Mouse (Mus musculus): Measurements from ENCODE around the gene Tpst2. TPM values are rescaled to one million over a fixed set of nuclear protein-coding genes. Genes with fewer than 3 reads are reported as not detected.

The Tpst2 gene
- polyA plus RNA-seq, 1 experiment from 2014 or later, result 57.7 TPM

DNA sequence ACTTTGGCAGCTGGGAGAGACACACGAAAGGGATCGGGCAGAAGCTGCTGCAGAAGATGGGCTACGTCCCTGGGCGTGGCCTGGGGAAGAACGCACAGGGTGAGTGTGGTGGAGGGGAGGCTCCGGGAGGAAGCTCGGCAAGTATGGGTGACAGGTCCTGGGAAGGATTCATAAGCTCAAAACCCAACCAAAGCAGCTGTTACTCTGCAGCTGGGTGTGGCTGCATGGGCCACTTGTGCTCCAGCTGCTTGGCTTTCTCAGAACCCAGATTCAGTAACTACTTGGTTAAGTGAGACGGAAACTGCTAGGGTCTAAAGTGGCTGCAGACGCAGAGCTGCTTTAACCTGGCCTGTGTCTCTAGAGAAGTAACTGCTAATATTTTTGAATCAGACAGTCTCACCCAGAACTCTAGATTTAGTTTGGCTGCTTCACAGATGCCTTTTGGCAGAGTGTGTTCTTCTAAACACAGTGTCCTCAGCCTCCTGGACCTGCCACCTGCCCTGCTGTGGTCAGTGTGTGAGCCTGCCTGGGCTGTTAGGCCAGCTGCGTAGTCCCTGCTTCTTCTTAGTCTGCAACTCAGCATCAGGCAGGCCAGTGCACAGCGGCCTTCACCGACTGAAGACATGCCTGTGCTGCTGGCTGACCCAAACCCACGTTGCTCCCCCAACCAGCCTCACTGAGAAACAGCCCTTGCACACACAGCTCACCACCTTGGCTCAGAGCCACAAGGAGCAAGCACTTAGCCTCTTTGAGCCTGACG lies 53.5 kb downstream of the Tpst2 start:
- Histone ChIP-seq H3K9ac (no peak overlapping the region), H3K4me3 (ENCODE audit: low read depth, low read length) (no peak overlapping the region), H3K27me3 (ENCODE audit: insufficient read depth, low read length) (no peaks in the 10 kb centered on the region), H3K4me1 (ENCODE audit: insufficient read depth) (peaks cover 7% of the 10 kb centered on the region; the same call in 1 of the 2 replicates), H3K27ac (ENCODE audit: low read depth) (no peak overlapping the region), H3K9me3 (ENCODE audit: low read depth, low read length) (no peaks in the 10 kb centered on the region), H3K4me2 (no peak overlapping the region), H3K36me3 (ENCODE audit: insufficient read depth) (peaks cover 73% of the 10 kb centered on the region)
- TF ChIP-seq CTCF (IDR thresholded peaks at IDR 0.05; ENCODE audit: low read depth), result no peak
- WGBS, result 90% methylated on average over 14 of the region's 14 CpGs
- DNase-seq (no peak), ATAC-seq (ENCODE audit: insufficient read depth) (no peak)

DNA sequence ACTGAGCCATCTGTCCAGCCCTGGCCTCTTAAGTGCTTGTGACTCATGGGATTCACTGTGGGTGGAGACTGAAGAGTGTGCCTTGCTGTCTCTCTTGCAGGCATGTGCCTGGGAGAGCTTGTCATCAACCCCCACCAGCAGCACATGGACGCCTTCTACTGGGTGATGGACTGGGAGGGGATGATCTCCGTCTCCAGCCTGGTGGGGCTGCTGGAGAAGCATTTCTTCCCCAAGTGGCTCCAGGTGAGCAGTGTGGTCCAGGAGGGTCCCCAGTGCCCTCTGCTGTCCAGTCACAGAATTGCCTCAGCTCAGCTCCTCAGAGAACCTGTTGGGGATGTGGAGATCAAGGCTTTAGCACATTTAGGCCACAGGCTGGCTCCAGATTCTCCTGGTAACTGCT lies 59.0 kb downstream of the Tpst2 start:
- H3K4me3 ChIP-seq (ENCODE audit: low read depth, low read length), result no peak overlapping the region
- peak; percentile 76 for TF ChIP-seq CTCF (IDR thresholded peaks at IDR 0.05; ENCODE audit: low read depth)
- H3K9me3 ChIP-seq (ENCODE audit: low read depth, low read length), result no peaks in the 10 kb centered on the region
- peaks cover 97% of the 10 kb centered on the region for H3K36me3 ChIP-seq (ENCODE audit: insufficient read depth)
- no peak overlapping the region for H3K27ac ChIP-seq (ENCODE audit: low read depth)
- no peaks in the 10 kb centered on the region for H3K4me1 ChIP-seq (ENCODE audit: insufficient read depth)
- whole genome bisulfite sequencing, result 19% methylated on average over 2 of the region's 2 CpGs
- no peak overlapping the region for H3K4me2 ChIP-seq
- no peak overlapping the region for H3K9ac ChIP-seq
- H3K27me3 ChIP-seq (ENCODE audit: insufficient read depth, low read length), result no peaks in the 10 kb centered on the region
- DNase-seq, result peak; percentile 67
- ATAC-seq (ENCODE audit: insufficient read depth), result 0 out of 2 replicates have a peak, but pooled peaks have one; percentile 23

DNA sequence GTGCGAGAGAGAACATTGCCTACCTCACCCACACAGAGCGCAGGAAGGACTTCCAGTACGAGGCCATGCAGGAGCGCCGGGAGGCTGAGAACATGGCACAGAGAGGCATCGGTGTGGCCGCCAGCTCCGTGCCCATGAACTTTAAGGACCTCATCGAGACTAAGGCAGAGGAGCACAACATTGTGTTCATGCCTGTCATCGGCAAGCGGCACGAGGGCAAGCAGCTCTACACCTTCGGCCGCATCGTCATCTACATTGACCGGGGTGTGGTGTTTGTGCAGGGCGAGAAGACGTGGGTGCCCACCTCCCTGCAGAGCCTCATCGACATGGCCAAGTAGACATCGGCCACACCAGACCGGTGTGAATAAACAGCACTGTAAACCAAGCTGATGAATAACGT lies 60.5 kb downstream of the Tpst2 start:
- no peak for ATAC-seq (ENCODE audit: insufficient read depth)
- no peaks in the 10 kb centered on the region for H3K27me3 ChIP-seq (ENCODE audit: insufficient read depth, low read length)
- H3K36me3 ChIP-seq (ENCODE audit: insufficient read depth), result peaks cover 87% of the 10 kb centered on the region
- H3K9ac ChIP-seq, result no peak overlapping the region
- no peaks in the 10 kb centered on the region for H3K9me3 ChIP-seq (ENCODE audit: low read depth, low read length)
- H3K27ac ChIP-seq (ENCODE audit: low read depth), result no peak overlapping the region
- H3K4me3 ChIP-seq (ENCODE audit: low read depth, low read length), result no peak overlapping the region
- 92% methylated on average over 22 of the region's 22 CpGs for WGBS
- H3K4me2 ChIP-seq, result no peak overlapping the region
- no peak for TF ChIP-seq CTCF (IDR thresholded peaks at IDR 0.05; ENCODE audit: low read depth)
- 0 out of 2 replicates have a peak, but pooled peaks cover 3% of the 10 kb centered on the region for H3K4me1 ChIP-seq (ENCODE audit: insufficient read depth)
- no peak for DNase-seq

DNA sequence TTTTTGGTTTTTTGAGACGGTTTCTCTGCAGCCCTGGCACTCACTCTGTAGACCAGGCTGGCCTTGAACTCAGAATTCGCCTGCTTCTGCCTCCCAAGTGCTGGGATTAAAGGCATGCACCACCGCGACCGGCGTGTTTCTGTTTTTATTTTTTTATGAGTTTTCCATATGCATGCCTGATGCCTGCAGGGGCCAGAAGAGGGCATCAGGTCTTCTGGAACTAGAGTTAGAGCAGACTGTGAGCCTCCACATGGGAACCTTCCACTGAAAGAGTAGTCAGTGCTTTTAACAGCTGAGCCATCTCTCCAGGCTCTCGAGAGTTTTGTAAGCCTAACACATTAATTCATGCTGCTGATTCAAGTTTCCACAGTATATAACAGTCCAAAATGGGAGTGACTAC lies 62.7 kb downstream of the Tpst2 start:
- Histone ChIP-seq H3K9me3 (ENCODE audit: low read depth, low read length) (no peaks in the 10 kb centered on the region), H3K4me3 (ENCODE audit: low read depth, low read length) (no peak overlapping the region), H3K4me1 (ENCODE audit: insufficient read depth) (0 out of 2 replicates have a peak, but pooled peaks cover 3% of the 10 kb centered on the region), H3K9ac (no peak overlapping the region), H3K36me3 (ENCODE audit: insufficient read depth) (peaks cover 64% of the 10 kb centered on the region), H3K4me2 (no peak overlapping the region), H3K27me3 (ENCODE audit: insufficient read depth, low read length) (no peaks in the 10 kb centered on the region), H3K27ac (ENCODE audit: low read depth) (no peak overlapping the region)
- DNase-seq (no peak), ATAC-seq (ENCODE audit: insufficient read depth) (no peak)
- TF ChIP-seq CTCF (IDR thresholded peaks at IDR 0.05; ENCODE audit: low read depth), result no peak
- WGBS, result 66% methylated on average over 7 of the region's 7 CpGs

DNA sequence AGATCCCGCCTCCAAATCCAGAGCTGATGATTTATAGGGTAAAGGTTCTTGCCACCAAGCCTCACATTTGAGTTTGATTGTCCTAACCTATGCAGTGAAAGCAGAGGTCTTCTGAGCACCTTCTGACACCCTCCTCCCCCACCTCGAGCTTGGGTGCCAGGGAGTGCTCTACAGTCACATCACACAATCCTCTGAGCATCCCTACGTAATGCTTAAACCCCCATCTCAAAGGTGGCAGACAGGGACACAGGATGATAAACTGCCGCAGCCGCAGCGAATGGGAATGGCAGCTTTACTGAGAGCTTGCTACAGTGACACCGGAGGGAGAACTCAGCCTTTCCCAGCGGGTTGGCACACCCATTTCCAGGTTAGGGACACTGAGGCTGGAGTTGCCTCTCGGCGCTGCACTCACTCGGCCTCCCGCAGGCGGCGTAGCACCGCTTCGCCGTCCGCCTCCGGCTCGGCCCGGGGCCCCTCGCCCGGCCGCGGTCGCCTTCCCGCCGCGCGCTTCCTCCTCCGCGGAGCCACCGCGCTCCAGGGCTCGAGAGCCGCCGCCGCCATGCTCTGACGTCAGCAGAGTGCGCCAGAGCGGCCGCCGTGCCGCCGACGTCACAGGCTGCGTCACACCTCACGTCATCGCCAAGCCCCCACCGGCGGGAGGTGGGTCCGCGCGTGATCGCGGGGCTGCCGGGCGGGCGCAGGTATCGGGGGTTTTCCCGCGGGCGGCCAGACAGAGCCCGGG lies 66.1 kb downstream of the Tpst2 start, which contains the start of the genes Srrd and Hps4:
TSS of gene Srrd (minus strand) at position 578 of the 742 bp plus-strand sequence.
TSS of gene Hps4 (plus strand) at position 621 of the 742 bp plus-strand sequence.
- Histone ChIP-seq H3K4me1 (ENCODE audit: insufficient read depth) (0 out of 2 replicates have a peak, but pooled peaks cover 3% of the 10 kb centered on the region), H3K9me3 (ENCODE audit: low read depth, low read length) (no peaks in the 10 kb centered on the region), H3K9ac (peak within 1 kb of the TSS; percentile 88), H3K4me3 (ENCODE audit: low read depth, low read length) (peak within 1 kb of the TSS; percentile 92), H3K27ac (ENCODE audit: low read depth) (peak within 1 kb of the TSS; percentile 54; the same call in 1 of the 2 replicates), H3K36me3 (ENCODE audit: insufficient read depth) (peaks cover 42% of the 10 kb centered on the region), H3K4me2 (peak within 1 kb of the TSS; percentile 84), H3K27me3 (ENCODE audit: insufficient read depth, low read length) (no peaks in the 10 kb centered on the region)
- DNase-seq (peak; percentile 92), ATAC-seq (ENCODE audit: insufficient read depth) (peak; percentile 73)
- TF ChIP-seq CTCF (IDR thresholded peaks at IDR 0.05; ENCODE audit: low read depth), result no peak
- WGBS, result 2% methylated on average over 64 of the region's 64 CpGs

DNA sequence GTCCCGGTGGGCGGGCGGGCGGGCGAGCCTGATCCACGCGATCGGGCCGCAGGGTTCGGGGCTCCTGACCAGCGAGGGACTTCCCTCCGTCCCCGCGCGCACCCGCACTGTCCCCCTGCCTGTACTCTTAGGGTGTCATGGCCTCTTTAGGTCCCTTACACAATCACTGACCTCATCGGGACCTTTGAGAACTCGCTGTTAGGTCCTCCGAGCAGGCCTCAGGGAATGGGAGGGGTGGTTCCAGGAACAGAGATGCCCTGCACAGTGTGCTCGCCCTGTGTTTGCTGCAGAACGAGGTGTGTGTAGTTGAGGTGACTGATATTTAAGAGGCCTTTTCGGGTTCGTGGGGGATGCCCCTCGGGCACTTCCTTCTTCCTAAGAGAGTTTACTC lies 66.7 kb downstream of the Tpst2 start:
- Histone ChIP-seq H3K9ac (peak overlapping the region; percentile 88), H3K4me2 (peak overlapping the region; percentile 84), H3K27ac (ENCODE audit: low read depth) (peak overlapping the region; percentile 54; the same call in 1 of the 2 replicates), H3K4me3 (ENCODE audit: low read depth, low read length) (peak overlapping the region; percentile 92), H3K4me1 (ENCODE audit: insufficient read depth) (0 out of 2 replicates have a peak, but pooled peaks cover 3% of the 10 kb centered on the region), H3K27me3 (ENCODE audit: insufficient read depth, low read length) (no peaks in the 10 kb centered on the region), H3K36me3 (ENCODE audit: insufficient read depth) (peaks cover 42% of the 10 kb centered on the region), H3K9me3 (ENCODE audit: low read depth, low read length) (no peaks in the 10 kb centered on the region)
- ATAC-seq (ENCODE audit: insufficient read depth) (peak; percentile 75), DNase-seq (peak; percentile 57)
- TF ChIP-seq CTCF (IDR thresholded peaks at IDR 0.05; ENCODE audit: low read depth), result no peak
- WGBS, result under 1% methylated on average over 17 of the region's 24 CpGs

Data from lung, embryonic 14.5 days (tissue).